Mouse (Mus musculus): ENCODE measurements around the gene Sept10. TPM values are rescaled to one million over a fixed set of nuclear protein-coding genes. Genes with fewer than 3 reads are reported as not detected.

Sept10 gene
- total and polyA plus RNA-seq, 2 experiments from 2014 or later = 13.6 to 18.3 TPM

DNA sequence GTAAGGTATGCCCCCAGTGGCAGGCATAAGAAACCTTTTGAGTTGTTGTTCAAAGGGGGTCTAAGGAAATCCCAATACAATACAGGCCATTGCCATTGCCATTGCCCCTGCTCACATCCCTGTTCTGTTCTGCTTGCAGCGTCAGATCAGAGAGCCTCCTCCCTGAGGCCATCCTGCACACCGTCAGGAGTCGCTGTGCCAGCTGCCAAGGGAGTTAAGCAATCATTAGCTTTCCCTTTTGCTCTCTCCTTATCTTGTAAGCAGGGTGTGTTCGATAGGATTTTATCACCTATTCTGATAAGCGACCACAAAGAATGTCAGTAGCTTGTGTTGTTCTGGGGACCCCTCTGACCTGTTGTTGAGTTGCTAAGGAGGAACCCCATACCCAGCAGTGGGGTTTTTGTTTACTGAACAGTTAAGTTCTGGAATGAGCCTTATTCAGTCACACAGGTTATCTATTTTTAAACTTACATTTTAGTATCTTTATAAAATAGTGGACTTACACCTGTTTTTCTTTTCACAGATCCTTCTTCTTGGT, 69.0 kb downstream of the Sept10 start:
- H3K4me1 ChIP-seq (ENCODE audit: insufficient read depth, low read length) = no peaks in the 10 kb centered on the region
- no peak overlapping the region for H3K4me3 ChIP-seq (ENCODE audit: low read length)
- no peak for ATAC-seq
- no peak overlapping the region for H3K4me2 ChIP-seq (ENCODE audit: low read depth, low read length)
- no peaks in the 10 kb centered on the region for H3K36me3 ChIP-seq (ENCODE audit: insufficient read depth, low read length)
- no peak for DNase-seq (ENCODE audit: low spot score)
- 64% methylated on average over 5 of the region's 5 CpGs for WGBS
- 0 out of 2 replicates have a peak, but pooled peaks cover 2% of the 10 kb centered on the region for H3K9me3 ChIP-seq (ENCODE audit: low read length)
- H3K9ac ChIP-seq (replicated peaks; ENCODE audit: low read length) = no peak overlapping the region
- TF ChIP-seq CTCF (IDR thresholded peaks at IDR 0.05; ENCODE audit: low read depth) = no peak
- H3K27ac ChIP-seq = no peak overlapping the region
- H3K27me3 ChIP-seq (ENCODE audit: insufficient read depth, low read length) = no peaks in the 10 kb centered on the region

DNA sequence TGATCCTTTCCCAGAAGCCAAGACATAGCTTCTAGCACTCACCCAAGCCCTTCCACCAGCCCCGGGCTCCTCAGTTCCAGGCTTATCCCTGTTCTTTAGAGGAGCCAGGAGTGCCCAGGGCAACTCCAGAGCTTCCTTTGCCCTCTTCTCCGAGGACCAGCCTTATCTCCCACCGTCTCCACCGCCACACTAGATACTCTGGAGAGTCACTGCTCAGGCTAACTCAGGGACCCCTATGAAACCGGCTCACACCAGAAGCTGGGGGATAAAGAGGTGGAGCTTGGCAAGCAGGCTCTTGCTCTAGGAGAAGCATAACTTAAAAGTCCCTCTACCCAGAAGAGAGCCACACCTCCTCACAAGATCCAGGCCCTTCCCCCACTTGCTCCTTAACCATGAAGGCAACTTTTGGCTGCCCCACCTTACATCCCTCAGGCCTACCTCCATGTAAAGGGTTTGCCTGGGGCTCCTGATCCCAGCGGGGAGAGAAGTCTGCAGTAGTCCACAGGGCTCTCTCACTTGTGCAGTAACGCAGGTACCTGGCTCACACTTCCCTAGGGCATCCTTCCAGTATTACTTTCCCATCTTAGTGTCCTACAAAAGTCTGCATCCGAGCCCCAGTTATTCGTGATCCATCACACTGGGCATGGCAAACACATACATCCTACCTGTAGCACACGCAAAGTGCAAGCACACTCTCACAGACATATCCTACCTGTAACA, 70.5 kb downstream of the Sept10 start:
- Histone ChIP-seq H3K9me3 (ENCODE audit: low read length) (0 out of 2 replicates have a peak, but pooled peaks cover 2% of the 10 kb centered on the region), H3K27me3 (ENCODE audit: insufficient read depth, low read length) (no peaks in the 10 kb centered on the region), H3K4me1 (ENCODE audit: insufficient read depth, low read length) (no peaks in the 10 kb centered on the region), H3K4me2 (ENCODE audit: low read depth, low read length) (no peak overlapping the region), H3K36me3 (ENCODE audit: insufficient read depth, low read length) (no peaks in the 10 kb centered on the region), H3K27ac (no peak overlapping the region), H3K9ac (replicated peaks; ENCODE audit: low read length) (no peak overlapping the region), H3K4me3 (ENCODE audit: low read length) (no peak overlapping the region)
- no peak for TF ChIP-seq CTCF (IDR thresholded peaks at IDR 0.05; ENCODE audit: low read depth)
- no peak for ATAC-seq
- 90% methylated on average over 10 of the region's 10 CpGs for WGBS
- DNase-seq (ENCODE audit: low spot score) = no peak

DNA sequence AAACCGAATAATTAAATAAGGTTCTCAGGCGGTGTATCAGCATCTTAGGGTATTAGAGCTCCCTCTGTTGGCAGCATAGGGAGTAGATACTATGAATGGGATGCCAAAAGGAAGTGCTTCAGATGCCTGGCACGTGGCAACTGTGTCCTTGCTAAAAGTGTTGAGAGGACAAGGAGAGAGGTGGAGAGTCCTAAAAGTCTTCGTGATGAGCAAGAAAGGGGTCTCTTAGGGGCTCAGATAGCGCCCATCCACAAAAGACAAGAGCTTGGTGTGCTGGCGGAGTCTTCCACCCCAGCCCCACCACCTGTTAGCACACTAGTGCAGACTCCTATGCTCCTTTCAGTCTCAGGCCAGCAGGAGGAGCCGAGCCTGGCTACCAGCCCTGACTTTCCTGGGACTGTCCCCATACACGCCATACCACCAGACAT, 71.7 kb downstream of the Sept10 start:
- peak; percentile 85 for ATAC-seq
- no peak overlapping the region for H3K9ac ChIP-seq (replicated peaks; ENCODE audit: low read length)
- no peak overlapping the region for H3K4me3 ChIP-seq (ENCODE audit: low read length)
- DNase-seq (ENCODE audit: low spot score) = peak; percentile 84
- no peaks in the 10 kb centered on the region for H3K4me1 ChIP-seq (ENCODE audit: insufficient read depth, low read length)
- no peaks in the 10 kb centered on the region for H3K36me3 ChIP-seq (ENCODE audit: insufficient read depth, low read length)
- no peak overlapping the region for H3K4me2 ChIP-seq (ENCODE audit: low read depth, low read length)
- no peak overlapping the region for H3K27ac ChIP-seq
- H3K27me3 ChIP-seq (ENCODE audit: insufficient read depth, low read length) = no peaks in the 10 kb centered on the region
- 9% methylated on average over 8 of the region's 8 CpGs for WGBS
- TF ChIP-seq CTCF (IDR thresholded peaks at IDR 0.05; ENCODE audit: low read depth) = peak; percentile 78
- H3K9me3 ChIP-seq (ENCODE audit: low read length) = 0 out of 2 replicates have a peak, but pooled peaks cover 2% of the 10 kb centered on the region

DNA sequence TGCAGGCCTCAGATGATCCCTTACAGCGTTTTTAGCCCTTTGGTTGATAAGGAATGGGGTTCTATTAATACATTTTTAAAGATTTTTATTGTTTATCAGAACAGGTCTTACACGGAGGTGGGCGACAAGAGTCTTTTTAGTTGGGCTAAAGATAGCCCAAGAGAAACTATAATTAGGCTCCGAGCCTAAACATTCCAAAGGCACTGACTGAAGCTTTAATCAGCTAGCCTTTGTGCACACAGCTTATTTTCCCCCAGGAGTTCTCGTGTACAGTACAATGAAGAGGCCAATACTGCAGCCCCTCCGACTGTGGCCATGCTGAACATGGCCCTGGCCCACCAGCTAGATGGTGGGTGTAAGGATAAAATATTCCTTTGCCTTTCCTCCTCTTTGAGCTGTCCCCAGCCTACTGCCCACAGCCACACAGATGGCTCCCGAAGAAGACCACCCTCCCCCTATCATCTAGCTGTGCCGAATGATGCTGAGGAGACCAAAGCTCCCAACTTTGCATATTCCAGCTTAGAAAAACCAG, 88.1 kb downstream of the Sept10 start:
- Histone ChIP-seq H3K4me2 (ENCODE audit: low read depth, low read length) (no peak overlapping the region), H3K27ac (no peak overlapping the region), H3K9me3 (ENCODE audit: low read length) (no peaks in the 10 kb centered on the region), H3K4me3 (ENCODE audit: low read length) (no peak overlapping the region), H3K4me1 (ENCODE audit: insufficient read depth, low read length) (no peaks in the 10 kb centered on the region), H3K9ac (replicated peaks; ENCODE audit: low read length) (no peak overlapping the region), H3K27me3 (ENCODE audit: insufficient read depth, low read length) (no peaks in the 10 kb centered on the region), H3K36me3 (ENCODE audit: insufficient read depth, low read length) (no peaks in the 10 kb centered on the region)
- WGBS = 60% methylated on average over 8 of the region's 8 CpGs
- no peak for TF ChIP-seq CTCF (IDR thresholded peaks at IDR 0.05; ENCODE audit: low read depth)
- ATAC-seq = no peak
- no peak for DNase-seq (ENCODE audit: low spot score)

DNA sequence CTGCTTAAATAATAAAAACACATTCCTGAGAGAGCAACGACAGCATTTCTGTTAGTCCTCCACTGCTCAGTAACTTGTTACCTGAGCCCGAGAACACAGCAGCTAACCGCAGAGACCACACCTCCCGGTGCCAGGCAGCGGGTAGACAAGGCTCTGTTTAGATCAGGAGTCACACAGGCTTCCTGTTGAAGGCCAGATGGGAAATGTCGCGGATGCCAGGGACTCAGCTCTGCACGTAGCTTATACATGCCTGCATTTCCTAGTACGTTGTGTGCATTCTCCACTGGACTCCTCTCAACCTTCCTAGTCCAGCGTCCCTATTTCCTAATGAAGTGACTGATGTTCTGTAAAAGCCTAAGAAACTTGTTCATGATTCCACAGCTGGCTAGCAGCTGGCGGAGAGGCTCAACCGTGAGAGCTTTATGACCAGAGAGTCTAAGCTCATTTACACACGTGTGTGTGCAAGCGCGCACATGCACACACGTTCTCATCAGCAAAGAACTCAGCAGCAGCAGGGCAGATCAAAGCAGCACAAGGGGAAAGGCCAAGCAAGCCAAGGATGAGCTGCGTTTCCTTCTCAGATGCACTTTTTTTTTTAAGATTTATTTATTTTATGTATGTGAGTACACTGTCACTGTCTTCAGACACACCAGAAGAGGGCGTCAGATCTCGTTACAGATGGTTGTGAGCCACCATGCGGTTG, 89.6 kb downstream of the Sept10 start:
- TF ChIP-seq CTCF (IDR thresholded peaks at IDR 0.05; ENCODE audit: low read depth) = no peak
- no peaks in the 10 kb centered on the region for H3K9me3 ChIP-seq (ENCODE audit: low read length)
- no peak overlapping the region for H3K9ac ChIP-seq (replicated peaks; ENCODE audit: low read length)
- 83% methylated on average over 20 of the region's 20 CpGs for WGBS
- H3K4me2 ChIP-seq (ENCODE audit: low read depth, low read length) = no peak overlapping the region
- ATAC-seq = no peak
- no peaks in the 10 kb centered on the region for H3K27me3 ChIP-seq (ENCODE audit: insufficient read depth, low read length)
- no peaks in the 10 kb centered on the region for H3K36me3 ChIP-seq (ENCODE audit: insufficient read depth, low read length)
- DNase-seq (ENCODE audit: low spot score) = no peak
- no peak overlapping the region for H3K4me3 ChIP-seq (ENCODE audit: low read length)
- H3K27ac ChIP-seq = no peak overlapping the region
- H3K4me1 ChIP-seq (ENCODE audit: insufficient read depth, low read length) = no peaks in the 10 kb centered on the region

DNA sequence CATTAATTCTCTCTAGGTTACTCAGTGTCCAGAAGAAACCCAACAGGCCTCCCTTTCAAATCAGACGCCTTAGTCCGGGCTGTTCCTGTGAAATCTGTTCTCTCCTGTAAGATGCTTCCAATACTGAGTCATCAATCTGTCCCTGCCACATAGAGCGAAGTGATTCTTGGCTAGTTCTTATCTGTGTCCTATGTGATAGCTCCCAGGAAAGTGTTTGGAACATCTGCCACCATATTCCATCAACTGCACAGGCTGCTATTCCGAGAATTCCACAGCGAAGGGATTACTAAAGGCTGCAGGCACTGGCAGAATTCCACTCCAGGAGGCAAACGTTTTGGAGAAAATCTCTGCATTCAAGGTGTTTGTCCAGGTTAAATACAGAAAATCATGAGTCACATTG, 94.0 kb downstream of the Sept10 start:
- Histone ChIP-seq H3K4me3 (ENCODE audit: low read length) (no peak overlapping the region), H3K9me3 (ENCODE audit: low read length) (no peaks in the 10 kb centered on the region), H3K27ac (no peak overlapping the region), H3K27me3 (ENCODE audit: insufficient read depth, low read length) (no peaks in the 10 kb centered on the region), H3K36me3 (ENCODE audit: insufficient read depth, low read length) (no peaks in the 10 kb centered on the region), H3K4me1 (ENCODE audit: insufficient read depth, low read length) (no peaks in the 10 kb centered on the region), H3K9ac (replicated peaks; ENCODE audit: low read length) (no peak overlapping the region), H3K4me2 (ENCODE audit: low read depth, low read length) (no peak overlapping the region)
- 71% methylated on average over 6 of the region's 6 CpGs for WGBS
- DNase-seq (ENCODE audit: low spot score) = no peak
- no peak for ATAC-seq
- TF ChIP-seq CTCF (IDR thresholded peaks at IDR 0.05; ENCODE audit: low read depth) = no peak

All from hindbrain, postnatal 0 days (tissue).